Mouse (Mus musculus) liver, adult 2 months (tissue): ENCODE results near the gene Copg2. TPM values are rescaled to one million over a fixed set of nuclear protein-coding genes. Genes with fewer than 3 reads are reported as not detected.

Experiments used
- DNase-seq: peaks from one replicate; pipeline ENCODE4 v3.0.0-alpha.2; 2011; ENCODE audit warnings: low read depth, low spot score; ENCODE audit errors: extremely low read depth
- H3K27ac ChIP-seq: fragments of 200-500 bp; replicated peaks from 2 replicates; pipeline ENCODE4 v1.5.1; 2012; ENCODE audit warnings: low read depth, mild to moderate bottlenecking, control low read depth, inconsistent platforms, low read length; ENCODE audit not compliant: insufficient read depth
- H3K27me3 ChIP-seq: fragments of 200-500 bp; 2 replicates; pipeline ENCODE4 v1.6.1; 2012; ENCODE audit warnings: mild to moderate bottlenecking, moderate library complexity, low read length, inconsistent platforms; ENCODE audit not compliant: control insufficient read depth, insufficient read depth
- H3K36me3 ChIP-seq: fragments of 200-500 bp; 2 replicates; pipeline ENCODE4 v1.6.1; 2012; ENCODE audit warnings: low read length, inconsistent platforms; ENCODE audit not compliant: control insufficient read depth, insufficient read depth
- H3K4me1 ChIP-seq: fragments of 200-500 bp; 2 replicates; pipeline ENCODE4 v1.6.1; 2011; ENCODE audit warnings: low read length; ENCODE audit not compliant: control insufficient read depth, insufficient read depth
- H3K4me3 ChIP-seq: fragments of 200-500 bp; 2 replicates; pipeline ENCODE4 v1.5.1; 2011; ENCODE audit warnings: low read depth, mild to moderate bottlenecking, control low read depth, low read length, moderate library complexity; ENCODE audit not compliant: insufficient read depth
- H3K79me2 ChIP-seq: fragments of 200-500 bp; 2 replicates; pipeline ENCODE4 v1.6.1; 2012; ENCODE audit warnings: inconsistent platforms, mild to moderate bottlenecking, low read length, moderate library complexity; ENCODE audit not compliant: control insufficient read depth, insufficient read depth
- H3K9ac ChIP-seq: fragments of 200-500 bp; 2 replicates; pipeline ENCODE4 v1.6.1; 2012; ENCODE audit warnings: low read depth, mild to moderate bottlenecking, control low read depth, inconsistent platforms, low read length
- CTCF ChIP-seq: fragments of 200-500 bp; IDR thresholded peaks from 2 replicates; pipeline ENCODE4 v1.5.1; 2011; ENCODE audit warnings: low read depth, low read length, control low read depth
- POLR2A ChIP-seq: fragments of 200-500 bp; IDR thresholded peaks from 2 replicates; pipeline ENCODE4 v1.6.1; 2011; ENCODE audit warnings: low read length, control low read depth; ENCODE audit not compliant: insufficient read depth; ENCODE audit errors: extremely low read depth
- WGBS: fragments of 180-500 bp; shearing (Covaris S2); methylation state at CpG from one replicate; pipeline ENCODE4 v1.1.7; 2018; 5-methylcytosine and 5-hydroxymethylcytosine counted together
- polyA plus RNA-seq: library from polyadenylated mRNA; depleted of rRNA; stranded (reverse); fragments of >200 nt; gene quantifications from 2 replicates; pipeline ENCODE4 v1.2.3, GENCODE M21; 2012; rRNA removed
- total RNA-seq: library from RNA; depleted of rRNA; stranded (reverse); fragments of >200 nt; gene quantifications from 2 replicates; pipeline ENCODE4 v1.2.3, GENCODE M21; 2014; rRNA removed

Gene Copg2
- total RNA-seq (26.9 and 27.6 TPM in 2 replicates), polyA plus RNA-seq (7.0 and 7.5 TPM in 2 replicates)

- TF ChIP-seq CTCF, result peak; percentile 9; the same call in 1 of the 2 replicates
- TF ChIP-seq POLR2A, result peak; percentile 42; the same call in 1 of the 2 replicates
- Histone ChIP-seq H3K4me3 (peak within 1 kb of the TSS; percentile 98), H3K79me2 (no peaks in the 10 kb centered on the region), H3K27ac (peak within 1 kb of the TSS; percentile 70), H3K27me3 (no peaks in the 10 kb centered on the region), H3K9ac (peak within 1 kb of the TSS; percentile 94), H3K4me1 (peaks cover 5% of the 10 kb centered on the region; the same call in 1 of the 2 replicates), H3K36me3 (no peaks in the 10 kb centered on the region)
- DNase-seq, result peak; percentile 73
- WGBS, result under 1% methylated on average over 75 of the region's 83 CpGs
Observed at GRCm38 (mm10) chr6:30896195-30896985, at the start of gene Copg2. Gene Copg2, minus strand, starts transcription at chr6:30896794.

DNA sequence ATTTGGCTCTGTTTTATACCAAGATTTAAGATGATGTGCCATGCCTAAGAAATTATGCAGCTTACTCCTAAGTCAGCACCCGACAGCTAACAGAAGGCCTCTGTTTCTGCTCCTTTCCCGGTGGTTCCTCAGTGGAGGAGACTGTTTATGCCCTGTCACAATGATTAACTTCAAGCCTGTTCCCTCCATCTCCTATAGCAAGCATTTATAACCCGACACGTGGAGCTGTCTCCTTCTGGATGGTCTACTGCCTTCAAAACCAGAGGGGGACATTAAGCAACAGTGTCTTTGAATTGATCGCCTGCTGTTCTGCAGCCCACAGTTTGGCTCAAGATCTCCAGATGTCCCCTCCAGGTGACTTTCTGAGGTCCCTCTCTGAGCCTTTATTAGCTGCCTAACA is 42.7 kb upstream of the Copg2 start:
- no peaks in the 10 kb centered on the region for H3K4me1 ChIP-seq

GRCm38 (mm10) chr6:30922821-30923220 is 26.2 kb upstream of the Copg2 start:
- peaks cover 2% of the 10 kb centered on the region; the same call in 1 of the 2 replicates for H3K4me1 ChIP-seq
- no peak overlapping the region for H3K4me3 ChIP-seq
- no peaks in the 10 kb centered on the region for H3K79me2 ChIP-seq
- no peak for DNase-seq
- TF ChIP-seq CTCF (no peak), POLR2A (no peak)
- no peaks in the 10 kb centered on the region for H3K27me3 ChIP-seq
- no peak overlapping the region for H3K27ac ChIP-seq
- H3K36me3 ChIP-seq, result no peaks in the 10 kb centered on the region
- 52% methylated on average over 2 of the region's 2 CpGs for WGBS
- H3K9ac ChIP-seq, result no peak overlapping the region

More for the DNA sequence above, 42.7 kb upstream of the Copg2 start:
- WGBS, result 78% methylated on average over 5 of the region's 5 CpGs
- TF ChIP-seq POLR2A (no peak), CTCF (no peak)
- Histone ChIP-seq H3K9ac (no peak overlapping the region), H3K79me2 (no peaks in the 10 kb centered on the region), H3K36me3 (no peaks in the 10 kb centered on the region), H3K27me3 (no peaks in the 10 kb centered on the region), H3K27ac (no peak overlapping the region), H3K4me3 (no peak overlapping the region)
- no peak for DNase-seq

GRCm38 (mm10) chr6:30921826-30922225 is 25.2 kb upstream of the Copg2 start:
- TF ChIP-seq CTCF (no peak), POLR2A (no peak)
- no peak for DNase-seq
- WGBS, result 75% methylated on average over 11 of the region's 11 CpGs
- no peaks in the 10 kb centered on the region for H3K36me3 ChIP-seq
- H3K4me1 ChIP-seq, result peaks cover 2% of the 10 kb centered on the region; the same call in 1 of the 2 replicates
- H3K79me2 ChIP-seq, result no peaks in the 10 kb centered on the region
- H3K4me3 ChIP-seq, result no peak overlapping the region
- no peaks in the 10 kb centered on the region for H3K27me3 ChIP-seq
- no peak overlapping the region for H3K9ac ChIP-seq
- no peak overlapping the region for H3K27ac ChIP-seq

DNA sequence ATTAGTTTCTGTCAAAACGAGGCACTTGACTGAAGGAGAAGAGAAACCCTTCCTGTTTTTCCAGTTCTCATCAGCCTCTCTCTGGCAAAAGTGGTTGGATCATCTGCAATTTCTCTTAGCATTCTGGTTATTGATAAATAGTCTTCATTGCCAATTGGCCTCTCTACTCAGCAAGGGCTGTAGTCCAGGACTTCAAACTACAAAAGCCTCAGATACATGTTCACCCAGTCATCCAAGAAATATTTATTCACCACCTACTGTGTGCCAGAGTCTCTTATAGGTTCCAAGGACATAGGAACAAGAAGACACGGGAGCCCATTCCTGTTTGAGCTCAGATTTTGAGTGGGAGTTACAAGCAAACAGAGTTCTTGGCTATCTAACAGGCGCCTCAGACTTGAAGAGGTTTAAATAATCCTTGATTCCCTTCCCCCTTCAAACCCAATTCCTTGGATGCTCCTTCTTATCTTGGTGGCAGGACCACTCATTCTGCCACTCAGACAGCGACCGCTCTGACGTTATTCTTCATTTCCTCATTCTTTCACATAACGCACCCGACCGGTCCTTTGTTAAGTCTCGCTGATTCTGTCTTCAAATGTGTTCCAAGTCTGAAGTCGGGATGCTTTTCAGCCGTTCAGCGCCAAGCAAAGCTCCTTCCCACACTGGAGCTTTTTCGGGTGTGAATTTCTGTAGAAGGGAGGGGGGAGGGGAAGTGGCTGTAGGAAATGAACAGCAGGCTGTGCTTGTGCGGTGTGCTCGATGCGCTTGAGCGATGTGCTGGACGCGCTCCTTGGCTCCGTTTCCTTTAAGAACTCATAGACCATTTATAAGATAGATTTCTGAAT is 24.5 kb upstream of the Copg2 start:
- peak; percentile 69 for DNase-seq
- Histone ChIP-seq H3K27ac (no peak overlapping the region), H3K9ac (no peak overlapping the region), H3K79me2 (no peaks in the 10 kb centered on the region), H3K4me3 (no peak overlapping the region), H3K4me1 (peaks cover 2% of the 10 kb centered on the region; the same call in 1 of the 2 replicates), H3K36me3 (no peaks in the 10 kb centered on the region), H3K27me3 (no peaks in the 10 kb centered on the region)
- TF ChIP-seq CTCF (no peak), POLR2A (no peak)
- WGBS, result 57% methylated on average over 21 of the region's 21 CpGs
